Comparison of ENCODE assay signal across 8 mouse cellular contexts in genomic region chr3:55786835-55787486, GRCm38 (mm10). TPM values are rescaled to one million over a fixed set of nuclear protein-coding genes. Genes with fewer than 3 reads are reported as not detected.
DNase-seq lines count a peak whose midpoint lies in the region; ATAC-seq and TF ChIP-seq lines count a peak whose summit lies in the region.

No protein-coding gene starts in this region.

- WGBS in kidney, postnatal 0 days, result 37% methylated on average over 17 of the region's 17 CpGs
- WGBS in intestine, embryonic 16.5 days, result 42% methylated on average over 17 of the region's 17 CpGs
- 9% methylated on average over 17 of the region's 17 CpGs for WGBS in neural tube, embryonic 14.5 days

- peaks cover 36% of the 10 kb centered on the region; the same call in 1 of the 2 replicates for H3K27me3 ChIP-seq in kidney, postnatal 0 days (ENCODE audit: insufficient read depth, low read length)
- H3K27me3 ChIP-seq in intestine, embryonic 16.5 days (replicated peaks; ENCODE audit: control insufficient read depth, insufficient read depth, low read length), result peaks cover 20% of the 10 kb centered on the region
- H3K27me3 ChIP-seq in neural tube, embryonic 14.5 days (ENCODE audit: control insufficient read depth, insufficient read depth, low read length), result 0 out of 2 replicates have a peak, but pooled peaks cover 1% of the 10 kb centered on the region

- TF ChIP-seq CTCF in kidney, postnatal 0 days (IDR thresholded peaks at IDR 0.05; ENCODE audit: low read depth), result no peak

- H3K36me3 ChIP-seq in kidney, postnatal 0 days (ENCODE audit: insufficient read depth, low read length), result no peaks in the 10 kb centered on the region
- H3K36me3 ChIP-seq in intestine, embryonic 16.5 days (ENCODE audit: control insufficient read depth, insufficient read depth, low read length), result no peaks in the 10 kb centered on the region
- no peaks in the 10 kb centered on the region for H3K36me3 ChIP-seq in neural tube, embryonic 14.5 days (ENCODE audit: control insufficient read depth, insufficient read depth, low read length)

- H3K4me2 ChIP-seq in kidney, postnatal 0 days (ENCODE audit: low read length), result peak overlapping the region; percentile 83
- H3K4me2 ChIP-seq in intestine, embryonic 16.5 days (ENCODE audit: low read depth, low read length), result peak overlapping the region; percentile 63
- H3K4me2 ChIP-seq in neural tube, embryonic 14.5 days (ENCODE audit: low read depth, low read length), result peak overlapping the region; percentile 59

- peak overlapping the region; percentile 40 for H3K4me3 ChIP-seq in kidney, postnatal 0 days (replicated peaks; ENCODE audit: low read depth, low read length)
- peak overlapping the region; percentile 45 for H3K4me3 ChIP-seq in intestine, embryonic 16.5 days (ENCODE audit: low read length)
- H3K4me3 ChIP-seq in neural tube, embryonic 14.5 days (ENCODE audit: low read depth, low read length), result peak overlapping the region; percentile 34

- H3K27ac ChIP-seq in kidney, postnatal 0 days, result no peak overlapping the region
- H3K27ac ChIP-seq in intestine, embryonic 16.5 days (ENCODE audit: low read length), result peak overlapping the region; percentile 20; the same call in 1 of the 2 replicates
- H3K27ac ChIP-seq in neural tube, embryonic 14.5 days (ENCODE audit: low read depth, low read length), result peak overlapping the region; percentile 95

- ATAC-seq in kidney, postnatal 0 days (replicated peaks; ENCODE audit: low FRiP score, low read depth), result no peak
- ATAC-seq in intestine, embryonic 16.5 days, result no peak
- no peak for ATAC-seq in neural tube, embryonic 14.5 days (ENCODE audit: low read depth)

- H3K9ac ChIP-seq in kidney, postnatal 0 days (ENCODE audit: low read depth, low read length), result peak overlapping the region; percentile 37; the same call in 1 of the 2 replicates
- H3K9ac ChIP-seq in intestine, embryonic 16.5 days (ENCODE audit: low read depth, low read length), result peak overlapping the region; percentile 58
- peak overlapping the region; percentile 59 for H3K9ac ChIP-seq in neural tube, embryonic 14.5 days (replicated peaks; ENCODE audit: low read depth, low read length)

- 0 out of 2 replicates have a peak, but pooled peaks cover 12% of the 10 kb centered on the region for H3K4me1 ChIP-seq in kidney, postnatal 0 days (replicated peaks; ENCODE audit: insufficient read depth, low read length)
- H3K4me1 ChIP-seq in intestine, embryonic 16.5 days (ENCODE audit: control insufficient read depth, insufficient read depth, low read length), result peaks cover 3% of the 10 kb centered on the region
- H3K4me1 ChIP-seq in neural tube, embryonic 14.5 days (ENCODE audit: control insufficient read depth, insufficient read depth, low read length), result peaks cover 11% of the 10 kb centered on the region

- no peak for DNase-seq in kidney, postnatal 0 days (ENCODE audit: low spot score)
- no peak for DNase-seq in kidney, postnatal 4 days
- DNase-seq in embryo, embryonic 9.5 days (ENCODE audit: extremely low spot score), result peak; percentile 40
- no peak for DNase-seq in left cerebral cortex, adult 18-20 months (ENCODE audit: low spot score in 2 of 2)
- no peak for DNase-seq in gastrocnemius, adult 8-10 months (ENCODE audit: low spot score in 2 of 2)
- no peak for DNase-seq in spleen, adult 12 weeks (ENCODE audit: low spot score)

- H3K9me3 ChIP-seq in kidney, postnatal 0 days (replicated peaks; ENCODE audit: low read length), result no peaks in the 10 kb centered on the region
- H3K9me3 ChIP-seq in intestine, embryonic 16.5 days (ENCODE audit: control insufficient read depth, low read length), result no peaks in the 10 kb centered on the region
- no peaks in the 10 kb centered on the region for H3K9me3 ChIP-seq in neural tube, embryonic 14.5 days (ENCODE audit: control insufficient read depth, low read length)

RNA-seq across cellular contexts. Expression of gene Mab21l1, which starts 4.7 kb away (rescaled TPM):
- polyA plus RNA-seq in kidney, postnatal 0 days (2015; fragmentation: Nextera tagmentation; extraction: Ambion mirVana), result 0.20 and 0.23 TPM in 2 replicates
- 8.8 and 9.4 TPM in 2 replicates for polyA plus RNA-seq in intestine, embryonic 16.5 days (2015; fragmentation: Nextera tagmentation; extraction: Ambion mirVana)
- 99.9 and 112 TPM in 2 replicates for polyA plus RNA-seq in neural tube, embryonic 14.5 days (2014; fragmentation: Nextera tagmentation; extraction: Ambion mirVana)
- total RNA-seq in left cerebral cortex, adult 18-20 months (2021), result 1 to 10 TPM; 1.8 to 2.1 TPM
- 1 to 10 TPM; 1.7 to 3.0 (median 2.4) TPM for total RNA-seq in gastrocnemius, adult 8-10 months (2022)
